Mouse (Mus musculus) v-Abl transformed pro-B cells (cell line): Measurements from ENCODE around the gene Gm17949.

Experiments used
- in situ Hi-C, 2 experiments: fragments of 400-800 bp; cut with MboI; formaldehyde crosslinking; loops; one replicate each; pipeline ENCODE4 v1.15.1; 2025; ENCODE audit not compliant: unreplicated experiment in 2 of 2

Gene Gm17949

DNA sequence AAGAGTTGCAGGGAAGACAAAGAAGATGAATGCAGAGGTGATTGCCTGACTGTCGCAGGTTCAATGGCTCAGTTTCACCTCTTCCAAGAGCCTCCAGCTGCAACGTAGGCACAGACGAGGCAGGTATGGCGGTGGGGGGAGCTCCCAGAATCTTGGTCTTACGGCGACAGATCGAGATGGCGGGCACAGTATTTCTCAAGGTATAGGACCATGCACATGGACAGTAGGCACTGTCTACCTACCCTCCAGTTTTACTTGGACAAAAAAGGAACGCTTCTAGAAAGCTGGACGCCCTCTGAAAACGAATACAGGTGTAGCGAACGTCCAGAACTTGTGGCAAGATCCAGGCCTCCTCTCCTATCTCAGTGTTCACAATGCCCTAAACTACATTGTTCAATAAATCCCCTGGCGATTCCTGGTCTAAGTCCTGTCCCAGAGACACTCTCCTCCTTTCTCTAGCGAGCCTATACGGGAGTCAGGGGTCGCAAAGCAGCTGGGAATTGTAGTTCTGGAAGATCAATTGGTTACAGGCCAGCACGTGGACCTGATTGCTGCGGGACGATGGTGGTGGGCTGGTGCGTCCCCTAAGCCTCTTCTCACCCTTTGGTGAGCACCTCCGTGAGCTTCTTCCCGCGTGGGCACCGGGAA is 21.7 kb upstream of the Gm17949 start:
- in situ Hi-C loops: loop anchor here (10.0 to 25.0 kb wide), 2 partner anchors 255 to 1923 kb away; partner anchors contain the start of genes Gpr108 (in 1 of the 2) and Trip10 (in 1 of the 2)

DNA sequence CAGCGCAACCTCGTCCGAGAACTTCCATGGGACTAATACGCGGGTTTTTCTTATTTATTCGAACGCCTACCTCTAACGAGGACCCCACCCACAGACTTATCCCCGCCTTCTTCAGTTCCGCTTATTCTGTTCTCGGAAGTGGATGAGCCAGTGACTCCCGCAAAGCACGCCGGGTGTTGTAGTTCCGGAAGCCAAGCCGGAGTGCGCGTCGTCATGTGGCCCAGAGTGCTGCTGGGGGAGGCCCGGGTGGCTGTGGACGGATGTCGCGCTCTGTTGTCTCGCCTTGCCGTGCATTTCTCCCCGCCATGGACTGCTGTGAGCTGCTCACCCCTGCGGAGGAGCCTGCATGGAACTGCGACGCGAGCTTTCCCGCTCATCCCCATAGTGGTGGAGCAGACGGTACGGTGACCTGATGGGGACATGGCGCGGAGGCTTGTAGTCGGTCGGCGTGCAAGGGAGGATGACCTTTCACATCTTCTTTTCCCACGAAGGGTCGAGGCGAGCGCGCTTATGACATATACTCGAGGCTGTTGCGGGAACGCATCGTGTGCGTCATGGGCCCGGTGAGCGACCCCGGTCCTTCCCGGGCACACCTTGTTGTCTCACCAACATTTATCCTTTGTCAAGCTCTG is 21.0 kb upstream of the Gm17949 start, which contains the start of gene Clpp:
Clpp (plus strand) TSS at position 191 of the 632 bp plus-strand sequence.
- in situ Hi-C loops: loop anchor here (10.0 to 25.0 kb wide), 2 partner anchors 255 to 1922 kb away; partner anchors contain the start of genes Gpr108 (in 1 of the 2) and Trip10 (in 1 of the 2)

DNA sequence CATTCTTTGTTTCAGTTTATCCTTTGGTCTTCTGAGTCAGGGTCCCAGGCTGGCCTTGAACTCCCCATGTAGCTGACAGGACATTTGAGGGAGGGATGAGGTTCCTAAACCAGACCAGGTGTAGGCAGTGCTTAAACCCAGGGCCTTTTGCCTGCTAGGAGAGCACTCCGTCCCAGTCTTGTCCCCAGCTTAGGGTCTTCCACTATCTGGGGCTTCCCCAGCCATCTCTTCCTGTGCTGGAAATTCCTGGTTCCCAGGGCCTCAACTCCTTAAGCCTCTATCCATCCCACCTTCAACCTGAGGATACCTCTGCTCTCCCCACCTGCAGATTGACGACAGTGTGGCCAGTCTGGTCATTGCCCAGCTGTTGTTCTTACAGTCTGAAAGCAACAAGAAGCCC is 20.3 kb upstream of the Gm17949 start:
- in situ Hi-C loops: loop anchor here (10.0 to 25.0 kb wide), 2 partner anchors 254 to 1921 kb away; partner anchors contain the start of genes Gpr108 (in 1 of the 2) and Trip10 (in 1 of the 2)

DNA sequence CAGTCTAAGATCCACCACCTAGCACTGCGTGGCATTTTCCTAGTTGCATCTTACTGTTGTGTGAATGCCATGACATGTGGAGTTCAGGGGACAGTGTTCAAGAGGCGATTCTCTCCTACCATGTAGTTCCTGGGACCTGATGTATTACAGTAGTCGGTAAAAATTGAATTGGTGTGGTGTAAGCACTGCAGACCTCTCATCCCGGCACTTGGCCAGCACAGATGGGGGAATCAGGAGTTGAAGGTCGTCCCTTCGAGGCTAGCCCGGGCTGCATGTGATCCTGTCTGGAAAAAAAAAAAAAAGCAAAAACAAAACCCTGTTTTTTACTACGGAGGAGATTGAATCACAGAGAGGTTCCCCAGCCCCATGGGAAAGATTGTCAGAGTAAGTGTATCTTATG is 16.2 kb upstream of the Gm17949 start:
- in situ Hi-C loops: loop anchor here (5.0 to 25.0 kb wide), 8 partner anchors 82 to 1917 kb away; partner anchors contain the start of genes Gpr108 (in 2 of the 2), Trip10 (in 2 of the 2) and Dennd1c (in 1 of the 2)

DNA sequence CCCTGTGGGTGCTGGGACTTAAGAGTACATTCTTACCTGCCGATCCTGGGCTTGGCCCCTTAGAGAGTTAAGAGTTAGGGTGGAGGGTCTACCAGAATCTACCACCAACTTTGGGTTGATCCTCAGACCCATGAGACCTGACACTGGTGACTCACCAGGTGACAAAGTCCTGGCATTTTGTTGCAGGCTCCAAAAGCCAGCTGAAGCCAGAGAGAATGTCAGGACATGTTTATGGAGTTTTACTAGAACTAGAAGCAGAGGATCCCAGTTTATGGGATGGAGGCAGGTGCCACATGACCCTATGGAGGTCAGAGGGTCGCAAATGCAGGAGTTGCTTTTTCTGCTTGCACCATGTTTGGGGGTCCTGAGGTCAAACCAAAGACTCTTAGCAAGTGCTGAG is 14.8 kb upstream of the Gm17949 start:
- in situ Hi-C loops: loop anchor here (5.0 to 25.0 kb wide), 8 partner anchors 81 to 1916 kb away; partner anchors contain the start of genes Gpr108 (in 2 of the 2), Trip10 (in 2 of the 2) and Dennd1c (in 1 of the 2)

DNA sequence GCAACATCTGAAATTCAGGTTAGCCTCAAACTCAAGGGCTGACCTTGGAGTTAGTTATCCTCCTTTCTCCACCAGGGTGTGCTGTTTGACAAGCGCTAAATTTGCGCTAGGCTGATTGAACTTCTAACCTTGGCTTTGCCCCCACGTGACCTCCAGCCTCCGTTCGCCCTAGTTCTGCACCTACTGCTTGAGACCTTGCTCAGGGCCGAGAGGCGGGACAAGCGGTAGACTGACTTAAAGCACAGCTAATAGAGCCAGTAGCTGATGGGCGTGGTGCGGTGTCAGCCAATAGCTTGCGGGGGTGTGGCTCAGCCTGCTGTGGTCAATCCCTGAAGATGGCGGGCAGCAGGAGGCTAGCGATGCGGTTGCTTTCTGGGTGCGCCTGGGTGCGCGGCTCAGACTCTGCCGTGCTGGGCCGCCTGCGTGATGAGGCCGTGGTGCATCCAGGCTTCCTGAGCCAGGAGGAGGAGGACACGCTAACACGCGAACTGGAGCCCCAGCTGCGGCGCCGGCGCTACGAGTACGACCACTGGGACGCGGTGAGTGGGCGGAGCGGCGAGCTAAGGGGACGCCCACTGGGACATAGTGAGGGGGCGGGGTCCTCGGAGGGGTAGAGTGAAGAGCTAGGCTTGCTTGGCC is 14.1 kb upstream of the Gm17949 start, which contains the start of gene Alkbh7:
Alkbh7 (plus strand) TSS at position 311 of the 639 bp plus-strand sequence.
- in situ Hi-C loops: loop anchor here (5.0 to 25.0 kb wide), 8 partner anchors 80 to 1915 kb away; partner anchors contain the start of genes Gpr108 (in 2 of the 2), Trip10 (in 2 of the 2) and Dennd1c (in 1 of the 2)

DNA sequence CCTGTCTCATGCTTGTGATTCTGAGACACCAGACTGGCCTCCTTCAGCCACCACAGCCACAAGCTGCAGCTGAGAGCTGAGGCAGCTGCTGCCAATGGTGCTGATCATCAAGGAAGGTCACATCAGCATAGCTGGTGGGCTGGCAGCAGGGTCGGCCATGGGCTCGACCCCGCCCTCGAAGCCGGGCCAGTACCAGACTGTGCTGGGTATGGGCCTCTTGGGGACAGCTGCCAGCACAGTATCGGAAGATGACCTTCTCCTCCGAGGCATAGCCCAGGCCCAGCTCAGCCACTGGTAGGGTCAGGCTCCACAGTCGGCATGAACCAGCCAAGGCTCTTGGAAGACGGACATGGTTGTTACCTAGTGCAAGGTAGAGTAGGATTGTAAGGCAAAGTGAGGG is 11.9 kb upstream of the Gm17949 start:
- in situ Hi-C loops: loop anchor here (5.0 to 25.0 kb wide), 8 partner anchors 78 to 1913 kb away; partner anchors contain the start of genes Gpr108 (in 2 of the 2), Trip10 (in 2 of the 2) and Dennd1c (in 1 of the 2)

DNA sequence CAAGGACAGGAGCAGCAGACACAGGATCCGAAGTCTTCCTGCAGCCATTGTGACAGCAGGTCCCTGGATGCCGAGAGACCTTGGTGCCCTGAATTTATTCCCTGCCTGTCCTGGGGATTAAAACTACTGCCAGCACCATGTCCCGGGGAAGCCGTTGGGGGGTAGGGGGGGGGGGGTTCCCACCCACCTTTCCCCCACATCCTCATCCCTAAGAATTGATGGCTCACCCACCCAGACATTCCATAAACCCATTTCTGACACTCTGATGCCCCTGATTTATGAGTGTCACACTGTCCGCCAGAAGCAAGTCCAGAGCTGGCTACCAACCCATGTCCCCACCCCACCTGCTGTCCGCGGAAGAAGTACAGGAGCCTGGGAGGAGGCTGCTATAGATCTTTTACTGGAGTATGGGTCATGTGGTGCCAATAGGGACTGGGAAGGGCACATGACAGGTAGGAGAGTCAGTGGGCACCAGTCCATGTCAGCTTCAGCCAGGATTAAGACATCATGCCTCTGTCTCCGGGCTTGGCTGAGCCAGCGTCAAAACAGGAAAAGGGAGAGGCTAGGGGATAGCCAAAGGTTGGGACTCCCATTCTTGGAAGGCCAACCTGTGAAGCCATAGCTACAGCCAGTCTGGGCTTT is 11.2 kb upstream of the Gm17949 start, which contains the start of gene Pspn:
Pspn (minus strand) TSS at position 51 of the 642 bp plus-strand sequence.
- in situ Hi-C loops: loop anchor here (5.0 to 25.0 kb wide), 8 partner anchors 77 to 1912 kb away; partner anchors contain the start of genes Gpr108 (in 2 of the 2), Trip10 (in 2 of the 2) and Dennd1c (in 1 of the 2)

DNA sequence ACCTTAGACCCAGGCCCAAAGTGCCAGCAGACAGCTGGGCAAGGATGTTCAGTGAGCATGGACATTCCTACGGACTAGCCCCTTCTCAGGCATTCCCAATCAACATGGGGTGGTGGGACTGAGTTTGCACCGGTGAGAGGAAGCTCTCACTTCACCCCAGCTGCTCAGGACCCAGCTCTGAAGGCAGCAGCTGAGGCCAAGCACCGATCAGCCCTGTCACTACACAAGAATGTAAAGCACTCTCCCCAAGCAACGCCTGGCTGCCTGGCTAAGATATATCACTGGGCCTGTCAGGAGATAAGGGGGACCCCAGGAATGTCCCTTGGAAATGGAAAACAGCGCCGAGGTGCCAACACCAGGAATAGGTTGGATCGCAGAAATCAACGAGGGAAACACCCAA is 10.0 kb upstream of the Gm17949 start:
- in situ Hi-C loops: no loop called here

DNA sequence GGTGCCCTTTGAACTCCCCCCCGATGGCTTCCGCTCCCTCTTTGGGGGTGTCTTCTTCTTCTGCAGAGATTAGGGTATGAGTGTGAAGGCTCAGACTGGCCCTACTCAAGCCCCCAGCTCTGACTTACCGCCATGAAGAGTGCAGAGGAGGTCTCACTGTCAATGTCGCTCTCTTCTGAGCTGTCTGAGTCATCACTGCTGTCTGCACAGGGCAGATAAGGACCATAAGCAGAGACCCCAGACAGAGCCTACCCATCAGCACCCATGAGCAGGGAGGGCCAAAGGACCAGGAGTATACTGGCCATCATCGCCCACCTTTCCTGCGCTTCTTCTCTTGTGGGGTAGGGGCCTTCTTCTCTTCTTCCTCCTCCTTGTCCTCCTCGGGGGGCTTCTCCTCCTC is 7.3 kb upstream of the Gm17949 start:
- in situ Hi-C loops: no loop called here

DNA sequence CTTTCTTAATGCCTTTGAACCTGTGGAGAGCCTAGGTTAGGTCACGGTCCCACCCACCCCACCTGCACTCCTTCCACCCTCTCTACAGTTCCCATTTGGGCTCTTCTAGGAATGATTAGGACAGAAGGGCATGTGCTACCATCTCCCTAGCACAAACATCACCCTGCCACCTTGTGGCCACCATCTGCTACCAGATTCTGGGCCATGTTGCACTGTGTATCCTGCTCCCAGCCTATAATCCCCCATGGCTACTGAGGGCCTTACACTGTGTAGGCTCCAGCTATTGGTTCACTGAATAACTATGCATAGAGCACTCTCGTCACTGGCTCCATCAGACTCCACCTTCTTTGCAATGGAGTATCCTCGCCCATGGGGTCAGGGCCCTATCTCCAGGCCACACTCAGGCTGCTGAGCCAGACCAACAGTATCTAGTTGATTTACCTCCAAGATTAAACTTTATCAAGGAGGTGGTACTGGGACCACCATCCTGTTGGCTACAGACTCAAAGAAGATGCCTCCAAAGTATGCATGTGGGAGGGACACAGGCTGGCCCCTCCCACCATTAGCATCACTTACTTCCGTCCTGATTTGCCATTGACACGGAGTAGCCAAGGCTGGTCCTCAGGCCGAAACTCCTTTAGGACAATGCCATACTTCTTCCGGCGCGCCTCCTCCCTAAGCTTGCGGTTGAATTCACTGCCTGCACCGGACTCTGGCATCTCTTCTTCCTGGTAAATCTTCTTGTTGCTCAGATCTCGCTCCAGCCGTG is 3.9 kb upstream of the Gm17949 start:
- in situ Hi-C loops: no loop called here

DNA sequence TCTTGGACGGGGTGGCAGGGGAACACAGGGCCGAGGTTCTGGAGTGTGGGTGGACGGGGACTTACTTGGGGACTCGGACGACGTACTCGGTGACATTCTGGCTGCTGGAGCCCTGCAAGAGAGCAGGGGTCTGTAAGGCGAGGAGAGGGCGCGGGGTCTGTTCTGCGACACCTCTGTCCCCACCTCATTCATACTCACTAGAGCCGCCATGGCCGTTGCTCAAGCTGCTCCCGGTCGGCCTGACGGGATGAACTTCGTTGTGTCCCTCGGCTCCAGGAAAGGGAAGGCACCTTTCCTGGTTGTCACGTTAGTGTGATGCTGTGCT is 396 bp upstream of the Gm17949 start:
- in situ Hi-C loops: no loop called here

DNA sequence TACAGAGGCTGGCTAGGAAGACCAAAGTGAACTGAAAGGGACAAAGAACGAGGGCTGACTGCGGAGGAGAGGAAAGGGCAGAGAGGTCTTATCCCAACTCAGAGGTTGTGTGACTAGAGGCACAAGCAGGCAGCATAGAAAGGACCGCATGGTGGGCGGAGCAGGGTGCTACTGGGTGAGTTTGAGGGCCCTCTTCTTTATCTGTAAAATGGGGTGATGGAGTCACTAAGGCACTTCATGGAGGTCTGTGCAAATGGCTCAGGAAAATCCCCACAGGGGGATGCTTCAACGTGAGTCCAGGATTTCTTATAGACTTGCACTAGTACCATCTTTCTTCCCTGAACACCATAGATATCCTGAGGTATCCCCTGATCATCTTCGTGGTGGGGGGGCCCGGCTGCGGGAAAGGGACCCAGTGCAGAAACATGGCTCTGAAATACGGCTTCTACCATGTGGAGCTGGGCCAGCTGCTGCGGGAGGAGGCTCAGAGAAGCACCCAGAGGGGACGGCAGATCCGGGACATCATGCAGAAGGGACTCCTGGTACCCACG is 1.1 kb downstream of the Gm17949 start:
- in situ Hi-C loops: no loop called here

DNA sequence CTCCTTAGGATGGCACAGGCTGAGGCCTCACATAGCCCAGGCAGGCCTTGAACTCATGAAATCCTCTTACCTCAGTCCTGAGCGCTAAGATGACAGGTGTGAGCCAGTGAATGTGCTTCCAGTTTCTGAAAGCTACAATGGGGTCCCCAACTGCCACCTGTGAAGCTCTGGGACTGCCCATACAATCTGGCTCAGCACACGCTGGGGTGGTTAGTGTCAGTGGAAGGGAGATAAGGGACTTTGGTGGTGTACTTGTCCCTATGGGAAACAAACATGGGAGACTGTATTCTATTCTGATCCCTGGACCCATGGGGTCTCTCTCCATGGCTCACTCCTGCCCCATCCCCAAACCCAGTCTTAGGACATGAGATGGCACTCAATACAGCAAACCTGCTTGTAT is 8.4 kb downstream of the Gm17949 start:
- in situ Hi-C loops: no loop called here

DNA sequence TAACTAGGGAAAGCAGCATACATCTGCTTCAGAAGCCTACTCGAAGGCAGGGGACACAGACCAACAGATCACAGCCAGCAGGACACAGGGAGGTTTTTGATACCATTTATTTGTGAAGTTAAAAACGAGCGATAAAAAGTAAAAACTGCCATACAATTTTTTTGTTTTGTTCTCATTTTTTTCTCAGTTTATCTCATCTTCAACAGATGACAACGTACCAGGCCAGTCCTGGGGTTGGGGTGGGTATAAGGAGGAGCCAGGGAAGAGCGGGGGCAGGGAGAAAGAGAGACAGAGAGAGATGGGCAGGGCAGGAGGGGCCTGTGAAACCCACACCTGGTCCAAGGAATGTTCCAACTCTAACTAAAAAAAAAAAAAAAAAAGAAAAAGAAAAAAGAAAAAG is 9.7 kb downstream of the Gm17949 start:
- in situ Hi-C loops: no loop called here

DNA sequence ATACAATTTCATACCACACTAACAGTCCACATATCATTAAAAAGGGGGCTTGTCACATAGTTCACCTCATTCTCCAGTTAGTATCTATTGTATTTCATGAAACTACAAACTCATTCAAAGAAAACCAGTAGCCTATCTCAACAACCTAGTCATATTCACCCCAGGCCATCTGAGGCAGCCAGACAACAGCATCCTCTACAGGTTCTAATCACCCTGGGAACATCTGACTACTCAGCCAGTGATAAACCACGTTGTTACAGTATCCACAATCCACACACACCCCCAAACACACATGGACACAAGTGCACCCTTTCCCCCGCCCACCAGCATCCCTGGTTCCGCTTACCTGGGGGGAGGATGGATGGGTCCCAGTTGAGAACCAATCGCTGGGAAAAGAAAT is 16.2 kb downstream of the Gm17949 start:
- in situ Hi-C loops: no loop called here

DNA sequence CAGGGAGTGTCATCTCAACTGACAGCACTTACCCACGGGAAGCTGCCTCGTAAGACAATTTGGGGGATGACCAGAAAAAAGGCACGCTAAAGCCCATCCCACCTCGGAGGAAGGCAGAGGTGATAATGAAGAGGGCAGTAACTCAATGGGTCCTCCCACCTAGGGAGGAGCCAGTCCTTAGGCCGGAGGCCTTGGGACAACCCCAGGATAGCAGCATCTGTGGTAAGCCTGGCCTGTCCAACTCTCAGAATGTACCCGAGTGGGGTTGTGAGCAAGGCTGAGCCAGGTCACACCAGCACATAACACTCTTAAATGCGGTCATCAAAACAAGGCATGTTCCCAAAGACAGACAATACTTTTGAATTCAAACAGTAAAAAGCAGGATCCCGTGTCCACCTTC is 18.4 kb downstream of the Gm17949 start:
- in situ Hi-C loops: no loop called here

DNA sequence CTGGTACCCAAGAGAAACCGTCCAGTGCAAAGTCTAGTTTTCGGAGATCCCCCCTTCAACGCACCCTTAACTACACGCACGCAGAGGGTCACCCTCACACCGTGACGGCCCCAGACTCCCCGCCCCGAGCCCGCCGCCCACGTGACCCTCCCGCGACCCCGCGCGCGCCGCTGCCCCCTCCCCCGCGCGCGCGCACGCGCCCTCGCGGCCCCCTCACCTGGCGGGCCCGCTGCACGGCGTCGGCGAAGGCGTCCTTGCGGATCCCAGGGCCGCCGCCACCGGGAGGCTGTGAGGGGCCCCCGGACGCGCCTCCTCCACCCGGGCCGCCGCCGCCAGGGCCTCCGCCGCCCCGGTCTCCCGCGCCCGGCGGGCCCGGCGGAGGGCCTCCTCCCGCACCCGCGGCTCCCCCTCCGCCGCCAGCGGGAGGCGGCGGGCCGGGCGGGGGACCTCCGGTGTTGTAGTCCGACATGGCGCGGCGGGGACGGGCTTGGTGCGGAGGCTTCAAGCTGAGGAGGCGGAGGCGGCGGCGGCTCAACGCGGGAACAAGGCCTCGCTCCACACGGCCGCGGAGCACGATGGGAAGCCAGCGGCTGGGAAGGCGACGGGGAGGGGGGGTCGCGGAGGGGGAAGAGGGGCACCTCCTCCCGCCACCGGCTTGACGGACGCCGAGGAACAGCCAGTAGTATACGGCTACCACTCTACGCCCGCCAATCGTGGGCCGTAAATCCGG is 19.8 kb downstream of the Gm17949 start, which contains the start of gene Khsrp:
Khsrp (minus strand) TSS at position 592 of the 730 bp plus-strand sequence.
- in situ Hi-C loops: no loop called here
